Mouse (Mus musculus) adrenal gland, postnatal 36 days (tissue): Measurements from ENCODE around the gene Gm8267. TPM values are rescaled to one million over a fixed set of nuclear protein-coding genes. Genes with fewer than 3 reads are reported as not detected.
"Not testable (repeated sequence)": the region's sequence is repeated elsewhere in the genome, so short reads cannot be mapped to it uniquely, and the experiment has no call there.

Source experiments
- DNase-seq, 2 experiments: peaks; one replicate each; pipeline ENCODE4 v3.0.0; 2021; ENCODE audit warnings: mixed read lengths in 1 of 2
- long read RNA-seq, 2 experiments: library from polyadenylated mRNA; stranded (forward); transcript quantifications; one replicate each; pipeline ENCODE4 v2.0.0; 2021; ENCODE audit warnings: borderline sequencing depth in 2 of 2
- total RNA-seq, 2 experiments: library from RNA; stranded (reverse); gene quantifications; 2 replicates each; pipeline ENCODE4 v1.2.3; 2021

Gene Gm8267
- total RNA-seq, result not detected
- long read RNA-seq, experiment 1, result 0 reads
- long read RNA-seq, experiment 2, result 0 reads

DNA sequence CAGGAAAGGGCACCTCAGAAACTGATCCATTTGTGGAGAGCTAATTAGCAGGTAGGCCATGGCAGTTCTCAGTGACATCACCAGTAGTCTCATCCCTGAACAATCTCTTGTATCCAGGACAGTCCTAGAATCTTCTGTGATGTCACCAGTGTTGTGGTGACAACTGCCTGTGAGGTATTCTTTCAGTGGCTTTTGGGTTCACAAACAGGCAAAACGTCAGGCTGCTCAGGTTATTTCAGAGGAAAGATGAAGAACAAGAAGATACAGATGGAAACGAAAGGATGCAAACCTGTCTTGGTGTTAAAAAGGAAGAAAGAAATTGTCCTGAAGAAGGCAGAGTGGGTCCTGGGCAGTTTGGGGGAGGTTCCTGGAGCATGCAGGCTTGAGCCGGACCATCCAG is at the start of gene Gm8267:
TSS of gene Gm8267 (minus strand) at position 101 of the 400 bp plus-strand sequence.
- no peak for DNase-seq

DNA sequence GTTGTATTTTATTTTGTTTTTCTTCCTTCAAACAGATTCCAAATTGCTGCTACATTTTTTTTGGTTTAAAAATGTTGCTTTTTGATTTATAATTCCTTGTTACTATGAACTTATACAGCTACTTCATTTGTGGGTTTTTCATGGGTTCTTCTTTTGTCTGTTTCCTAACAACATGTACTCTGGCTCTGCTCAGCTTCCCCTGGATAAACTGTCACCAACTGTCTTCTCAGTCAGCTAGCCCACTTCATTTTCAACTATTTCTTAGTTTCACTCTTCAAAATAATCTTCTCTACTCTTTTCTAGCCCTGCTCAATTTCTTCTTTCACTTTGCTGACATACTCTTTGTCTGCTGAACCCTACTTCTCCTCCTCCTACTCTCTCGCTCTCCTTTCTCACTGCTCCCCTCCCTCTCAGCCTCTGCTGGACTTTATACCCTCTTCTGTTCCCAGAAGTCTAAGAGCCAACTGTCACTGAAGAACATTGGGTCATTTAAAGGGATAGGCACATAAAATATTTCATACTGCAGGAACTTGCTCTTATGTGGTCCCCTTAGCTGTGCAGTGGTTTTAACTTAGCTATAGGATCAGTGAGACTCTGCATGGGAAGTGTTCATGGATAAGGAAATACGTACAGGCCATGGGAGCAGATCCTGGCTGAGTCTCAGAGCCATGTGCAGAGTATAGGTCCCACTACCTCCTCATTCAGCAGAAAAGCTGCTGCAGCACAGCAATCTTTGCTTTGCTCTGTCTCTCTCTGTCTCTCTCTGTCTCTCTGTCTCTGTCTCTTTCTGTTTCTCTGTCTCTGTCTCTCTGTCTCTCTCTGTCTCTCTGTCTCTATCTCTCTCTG is 39.6 kb upstream of the Gm8267 start:
- not testable (repeated sequence) for DNase-seq

DNA sequence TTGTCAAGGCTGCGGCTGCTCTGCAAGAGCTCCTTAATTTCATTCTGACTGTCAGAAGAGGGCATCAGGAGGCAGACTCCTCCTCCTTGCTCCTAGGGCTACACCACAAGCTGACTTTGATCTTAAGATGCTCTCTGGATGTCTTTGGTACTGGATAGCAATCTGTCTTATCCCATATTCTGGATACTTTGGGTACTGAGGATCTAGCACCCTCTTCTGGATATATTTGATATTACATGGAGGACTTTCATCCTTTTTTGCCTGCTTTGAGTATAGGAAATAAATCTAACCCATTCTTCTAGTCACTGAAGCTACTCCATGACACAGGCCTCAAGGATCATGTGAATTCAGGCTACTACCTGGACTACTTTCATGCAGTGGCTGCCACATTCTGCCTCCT is 7.4 kb downstream of the Gm8267 start:
- DNase-seq, result not testable (repeated sequence)

DNA sequence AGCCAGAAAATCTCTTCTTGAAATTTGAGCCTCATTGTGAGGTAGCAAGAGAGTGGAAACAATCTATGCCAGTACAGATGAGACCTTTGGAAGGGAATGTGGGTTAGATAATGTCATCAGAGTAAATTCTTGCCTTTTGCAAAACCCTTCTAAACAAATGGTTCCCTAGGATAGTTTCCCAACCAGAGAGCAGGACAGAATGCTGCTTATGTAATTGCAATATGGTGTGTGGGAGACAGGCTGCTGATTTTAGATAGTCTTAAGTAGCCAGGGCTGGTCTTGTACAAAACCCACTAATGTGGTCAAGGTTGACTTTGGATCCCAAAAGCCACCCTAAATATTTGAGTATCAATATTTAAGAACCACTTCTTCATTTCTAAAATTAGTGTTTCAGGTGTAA is 19.4 kb downstream of the Gm8267 start:
- DNase-seq, result not testable (repeated sequence)

DNA sequence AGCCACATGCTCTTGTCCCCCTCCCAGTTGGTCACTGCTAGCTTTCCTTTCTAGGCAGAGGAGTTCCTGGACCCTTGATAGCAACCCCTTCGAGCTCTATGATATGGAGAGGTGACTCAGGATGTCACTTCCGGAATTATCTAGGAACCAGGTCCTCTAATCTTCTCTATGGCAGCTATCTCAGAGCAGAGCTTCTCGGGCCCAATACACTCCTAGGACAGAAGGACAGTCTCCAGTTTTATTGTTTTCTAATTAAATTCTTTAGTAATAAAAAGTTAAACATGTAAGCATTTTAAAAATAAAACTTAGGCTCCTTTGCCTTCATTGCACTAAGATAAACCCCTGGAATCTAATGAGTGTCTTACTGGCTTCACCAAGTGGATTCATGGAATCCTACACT is 43.8 kb downstream of the Gm8267 start, which contains the start of gene Gm8257:
TSS of gene Gm8257 (minus strand) at position 101 of the 400 bp plus-strand sequence.
- not testable (repeated sequence) for DNase-seq

Other genes with a start within 250 kb of the Gm8267 start
- not detected for gene Gm17093, start 232.1 kb downstream of the Gm8267 start, total RNA-seq
- not detected for gene Gm8247, start 167.2 kb downstream of the Gm8267 start, total RNA-seq
- gene Gm5624, start 122.4 kb downstream of the Gm8267 start, total RNA-seq, result not detected
- not detected for gene Gm8257, start 43.9 kb downstream of the Gm8267 start, total RNA-seq
- gene Ptgdr, start 109.0 kb upstream of the Gm8267 start, total RNA-seq, result not detected
- under 1 TPM; 0.59 to 0.93 TPM for gene Ptger2, start 237.9 kb upstream of the Gm8267 start, total RNA-seq